Mouse (Mus musculus): Measurements from ENCODE around the gene Zfr2. TPM values are rescaled to one million over a fixed set of nuclear protein-coding genes. Genes with fewer than 3 reads are reported as not detected.

Zfr2 gene
- total RNA-seq (2014; rRNA removed), result 64.1 and 89.3 TPM in 2 replicates
- polyA plus RNA-seq (2015; fragmentation: Nextera tagmentation; extraction: Ambion mirVana), result 21.7 and 21.9 TPM in 2 replicates

- TF ChIP-seq CTCF (IDR thresholded peaks at IDR 0.05; ENCODE audit: low read depth), result no peak
- H3K27me3 ChIP-seq (ENCODE audit: insufficient read depth, low read length), result no peaks in the 10 kb centered on the region
- H3K36me3 ChIP-seq (ENCODE audit: insufficient read depth, low read length), result no peaks in the 10 kb centered on the region
- H3K4me3 ChIP-seq (ENCODE audit: low read length), result peak within 1 kb of the TSS; percentile 52
- H3K9ac ChIP-seq (replicated peaks; ENCODE audit: low read length), result peak within 1 kb of the TSS; percentile 63
- WGBS, result 9% methylated on average over 29 of the region's 29 CpGs
- H3K4me1 ChIP-seq (ENCODE audit: insufficient read depth, low read length), result peaks cover 19% of the 10 kb centered on the region
- peak within 1 kb of the TSS; percentile 70 for H3K4me2 ChIP-seq (ENCODE audit: low read depth, low read length)
- ATAC-seq (peak; percentile 86), DNase-seq (ENCODE audit: low spot score) (peak; percentile 94)
- peak within 1 kb of the TSS; percentile 94 for H3K27ac ChIP-seq
- no peaks in the 10 kb centered on the region for H3K9me3 ChIP-seq (ENCODE audit: low read length)
These were observed at the start of gene Zfr2 for GRCm38 (mm10) chr10:81232580-81233225. Gene Zfr2 (plus strand): TSS chr10:81233155.

DNA sequence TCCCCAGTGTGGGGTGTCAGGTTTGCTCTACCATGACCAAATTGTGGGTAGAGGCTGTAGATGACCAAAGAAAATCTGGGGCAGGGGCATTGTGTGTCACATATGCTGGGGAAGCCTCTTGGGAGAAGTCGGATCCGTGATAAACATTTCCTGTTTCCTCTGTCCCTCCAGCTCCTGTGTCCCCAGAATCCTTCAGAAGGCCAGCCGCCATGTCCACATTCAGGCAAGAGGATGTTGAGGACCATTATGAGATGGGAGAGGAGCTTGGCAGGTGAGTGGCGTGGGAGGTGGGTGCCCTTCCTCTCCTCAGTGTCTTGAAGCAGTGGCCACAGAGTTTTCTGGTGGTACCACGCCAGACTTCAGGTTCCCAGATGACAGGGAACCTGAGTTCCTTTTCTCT is 49.1 kb upstream of the Zfr2 start, which contains the start of gene 4930442H23Rik:
TSS of gene 4930442H23Rik (minus strand) at position 45 of the 400 bp plus-strand sequence.
- TF ChIP-seq CTCF (IDR thresholded peaks at IDR 0.05; ENCODE audit: low read depth), result no peak
- Histone ChIP-seq H3K27me3 (ENCODE audit: insufficient read depth, low read length) (no peaks in the 10 kb centered on the region), H3K27ac (peak within 1 kb of the TSS; percentile 87), H3K4me3 (ENCODE audit: low read length) (peak within 1 kb of the TSS; percentile 63), H3K4me2 (ENCODE audit: low read depth, low read length) (peak within 1 kb of the TSS; percentile 66), H3K36me3 (ENCODE audit: insufficient read depth, low read length) (peaks cover 55% of the 10 kb centered on the region), H3K9me3 (ENCODE audit: low read length) (no peaks in the 10 kb centered on the region), H3K4me1 (ENCODE audit: insufficient read depth, low read length) (no peaks in the 10 kb centered on the region), H3K9ac (replicated peaks; ENCODE audit: low read length) (peak within 1 kb of the TSS; percentile 69)
- ATAC-seq, result no peak
- WGBS, result 93% methylated on average over 5 of the region's 5 CpGs
- DNase-seq (ENCODE audit: low spot score), result no peak

DNA sequence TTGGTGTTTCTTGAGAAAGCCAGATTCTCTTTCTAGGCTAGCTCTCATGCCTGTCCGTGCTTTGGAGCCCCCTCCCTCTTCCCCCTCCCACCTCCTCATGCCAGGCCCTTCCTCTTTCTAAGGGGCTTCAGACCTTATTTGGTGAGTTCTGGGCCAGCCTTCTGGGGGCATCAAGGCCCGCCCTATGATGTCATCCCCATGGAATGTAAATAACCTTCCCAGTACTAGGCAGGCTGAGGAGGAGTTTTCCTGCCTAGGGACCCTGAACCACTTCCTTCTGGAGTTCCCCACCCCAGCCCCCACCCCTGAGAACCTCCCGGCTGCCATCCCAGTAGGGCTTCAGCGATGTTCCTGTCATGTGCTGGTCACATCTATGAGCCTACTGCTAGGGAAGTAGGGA is 48.2 kb upstream of the Zfr2 start:
- no peak for TF ChIP-seq CTCF (IDR thresholded peaks at IDR 0.05; ENCODE audit: low read depth)
- H3K27ac ChIP-seq, result no peak overlapping the region
- no peak overlapping the region for H3K4me3 ChIP-seq (ENCODE audit: low read length)
- DNase-seq (ENCODE audit: low spot score) (no peak), ATAC-seq (no peak)
- H3K9ac ChIP-seq (replicated peaks; ENCODE audit: low read length), result no peak overlapping the region
- no peaks in the 10 kb centered on the region for H3K27me3 ChIP-seq (ENCODE audit: insufficient read depth, low read length)
- 70% methylated on average over 4 of the region's 4 CpGs for WGBS
- peaks cover 48% of the 10 kb centered on the region for H3K36me3 ChIP-seq (ENCODE audit: insufficient read depth, low read length)
- no peak overlapping the region for H3K4me2 ChIP-seq (ENCODE audit: low read depth, low read length)
- no peaks in the 10 kb centered on the region for H3K9me3 ChIP-seq (ENCODE audit: low read length)
- no peaks in the 10 kb centered on the region for H3K4me1 ChIP-seq (ENCODE audit: insufficient read depth, low read length)

DNA sequence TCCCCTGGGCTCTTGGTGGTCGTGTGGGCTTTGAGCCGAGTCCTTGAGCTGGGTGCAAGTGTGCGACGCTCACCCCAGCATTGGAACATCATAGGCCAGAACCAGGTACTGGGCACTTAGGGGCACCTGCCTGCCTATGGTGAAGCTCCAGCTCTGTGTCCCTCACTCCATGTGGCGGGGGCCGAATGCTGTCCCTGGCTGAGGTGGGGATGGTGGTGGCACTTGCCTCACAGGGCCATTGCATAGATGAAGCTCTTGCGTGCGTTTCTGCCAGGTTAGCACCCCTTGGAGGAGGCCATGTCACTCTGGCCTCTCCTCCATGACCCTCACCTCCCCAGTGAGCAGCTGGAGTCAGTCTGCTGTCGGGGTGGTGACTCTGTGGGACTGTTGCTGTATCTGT is 45.8 kb upstream of the Zfr2 start:
- peaks cover 35% of the 10 kb centered on the region; the same call in 1 of the 2 replicates for H3K36me3 ChIP-seq (ENCODE audit: insufficient read depth, low read length)
- no peak overlapping the region for H3K4me2 ChIP-seq (ENCODE audit: low read depth, low read length)
- 96% methylated on average over 9 of the region's 9 CpGs for WGBS
- H3K9me3 ChIP-seq (ENCODE audit: low read length), result no peaks in the 10 kb centered on the region
- DNase-seq (ENCODE audit: low spot score) (no peak), ATAC-seq (no peak)
- no peaks in the 10 kb centered on the region for H3K27me3 ChIP-seq (ENCODE audit: insufficient read depth, low read length)
- no peak overlapping the region for H3K27ac ChIP-seq
- TF ChIP-seq CTCF (IDR thresholded peaks at IDR 0.05; ENCODE audit: low read depth), result no peak
- H3K9ac ChIP-seq (replicated peaks; ENCODE audit: low read length), result no peak overlapping the region
- H3K4me1 ChIP-seq (ENCODE audit: insufficient read depth, low read length), result no peaks in the 10 kb centered on the region
- no peak overlapping the region for H3K4me3 ChIP-seq (ENCODE audit: low read length)

DNA sequence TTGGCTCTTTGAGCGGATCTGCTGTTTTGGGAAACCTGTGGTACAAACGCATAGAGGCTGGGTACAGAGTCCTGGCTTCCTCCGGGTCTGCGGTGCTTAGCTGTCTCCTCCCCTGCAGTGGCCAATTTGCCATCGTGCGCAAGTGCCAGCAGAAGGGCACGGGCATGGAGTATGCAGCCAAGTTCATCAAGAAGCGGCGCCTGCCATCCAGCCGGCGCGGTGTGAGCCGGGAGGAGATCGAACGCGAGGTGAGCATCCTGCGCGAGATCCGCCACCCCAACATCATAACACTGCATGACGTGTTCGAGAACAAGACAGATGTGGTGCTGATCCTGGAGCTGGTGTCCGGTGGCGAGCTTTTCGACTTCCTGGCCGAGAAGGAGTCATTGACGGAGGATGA is 43.1 kb upstream of the Zfr2 start:
- no peak overlapping the region for H3K4me3 ChIP-seq (ENCODE audit: low read length)
- H3K4me1 ChIP-seq (ENCODE audit: insufficient read depth, low read length), result peaks cover 9% of the 10 kb centered on the region; the same call in 1 of the 2 replicates
- ATAC-seq (no peak), DNase-seq (ENCODE audit: low spot score) (no peak)
- 78% methylated on average over 26 of the region's 26 CpGs for WGBS
- H3K9ac ChIP-seq (replicated peaks; ENCODE audit: low read length), result no peak overlapping the region
- H3K36me3 ChIP-seq (ENCODE audit: insufficient read depth, low read length), result peaks cover 27% of the 10 kb centered on the region; the same call in 1 of the 2 replicates
- no peaks in the 10 kb centered on the region for H3K27me3 ChIP-seq (ENCODE audit: insufficient read depth, low read length)
- no peak overlapping the region for H3K27ac ChIP-seq
- TF ChIP-seq CTCF (IDR thresholded peaks at IDR 0.05; ENCODE audit: low read depth), result no peak
- H3K4me2 ChIP-seq (ENCODE audit: low read depth, low read length), result no peak overlapping the region
- no peaks in the 10 kb centered on the region for H3K9me3 ChIP-seq (ENCODE audit: low read length)

- H3K27me3 ChIP-seq (ENCODE audit: insufficient read depth, low read length), result peaks cover 2% of the 10 kb centered on the region; the same call in 1 of the 2 replicates
- no peak overlapping the region for H3K4me3 ChIP-seq (ENCODE audit: low read length)
- no peak overlapping the region for H3K9ac ChIP-seq (replicated peaks; ENCODE audit: low read length)
- DNase-seq (ENCODE audit: low spot score) (peak; percentile 17), ATAC-seq (no peak)
- H3K4me2 ChIP-seq (ENCODE audit: low read depth, low read length), result no peak overlapping the region
- no peak overlapping the region for H3K27ac ChIP-seq
- peak; percentile 62 for TF ChIP-seq CTCF (IDR thresholded peaks at IDR 0.05; ENCODE audit: low read depth)
- 72% methylated on average over 31 of the region's 31 CpGs for WGBS
- peaks cover 22% of the 10 kb centered on the region; the same call in 1 of the 2 replicates for H3K36me3 ChIP-seq (ENCODE audit: insufficient read depth, low read length)
- peaks cover 9% of the 10 kb centered on the region; the same call in 1 of the 2 replicates for H3K4me1 ChIP-seq (ENCODE audit: insufficient read depth, low read length)
- no peaks in the 10 kb centered on the region for H3K9me3 ChIP-seq (ENCODE audit: low read length)
These were observed 42.6 kb upstream of the Zfr2 start for GRCm38 (mm10) chr10:81190236-81190911.
